Mouse (Mus musculus): ENCODE measurements around the gene Dnm3. TPM values are rescaled to one million over a fixed set of nuclear protein-coding genes. Genes with fewer than 3 reads are reported as not detected.

Gene Dnm3
- total and polyA plus RNA-seq, 3 experiments = 3.3 to 18.1 (median 11.6) TPM

DNA sequence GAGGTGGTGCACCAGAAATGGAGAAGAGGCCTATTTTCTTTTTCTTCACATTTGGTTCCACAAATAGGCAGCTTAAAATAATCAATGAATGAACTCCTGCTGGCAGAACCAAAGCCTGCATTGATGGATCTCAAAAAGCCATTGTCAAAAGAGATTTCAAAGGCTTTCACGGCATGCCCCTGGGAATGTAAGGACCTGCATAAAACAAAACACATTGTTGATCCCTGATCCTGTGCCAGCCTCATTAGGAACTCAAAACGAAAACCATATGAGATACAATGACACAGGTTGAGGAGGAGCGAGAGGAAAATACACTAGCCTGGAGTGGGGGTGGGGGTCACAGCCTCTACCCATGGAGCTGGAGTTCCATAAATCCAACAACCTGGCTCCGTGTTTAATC is 153.4 kb downstream of the Dnm3 start:
- no peak for DNase-seq

- DNase-seq = no peak
Observed at GRCm38 (mm10) chr1:162323142-162323541, 154.7 kb downstream of the Dnm3 start.

DNA sequence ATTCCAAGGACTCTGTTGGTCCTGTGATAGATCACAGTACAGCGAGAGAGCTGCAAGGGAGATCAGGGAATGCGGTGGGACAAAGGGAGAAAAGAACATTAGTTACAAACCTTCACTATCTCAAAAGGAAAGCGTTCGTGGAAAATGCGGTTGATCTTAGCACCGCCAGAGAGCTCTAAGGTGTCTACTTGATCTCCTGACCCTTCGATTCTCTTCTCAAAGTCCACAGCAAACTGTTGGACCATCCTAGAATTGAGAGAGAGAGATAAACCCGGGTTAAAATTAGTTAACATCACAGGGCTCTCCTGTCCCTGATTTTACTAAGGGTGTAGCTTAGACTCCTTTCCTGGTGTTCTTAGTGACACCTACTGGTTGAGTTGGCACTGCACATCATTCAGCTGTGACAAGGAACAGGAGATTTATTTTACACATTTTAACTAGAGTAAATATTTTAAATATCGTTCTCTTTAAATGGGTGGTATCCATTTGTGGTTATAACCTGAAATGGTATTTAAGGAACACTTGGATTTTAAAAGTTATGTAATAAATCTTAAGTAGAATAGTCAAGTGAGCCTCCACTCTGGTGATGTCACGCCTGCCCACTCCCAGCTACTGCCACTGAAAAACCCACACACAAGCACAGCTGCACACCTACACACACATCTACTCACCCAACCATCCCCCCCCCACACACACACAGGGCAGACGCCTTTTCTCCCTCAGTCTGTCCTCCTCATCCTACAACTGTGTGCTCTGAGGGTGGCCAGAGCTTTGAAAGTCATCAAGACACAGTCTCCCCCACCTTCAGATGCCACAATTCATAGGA is 164.2 kb downstream of the Dnm3 start:
- DNase-seq = peak; percentile 12

GRCm38 (mm10) chr1:162312621-162313020 is 165.2 kb downstream of the Dnm3 start:
- no peak for DNase-seq

DNA sequence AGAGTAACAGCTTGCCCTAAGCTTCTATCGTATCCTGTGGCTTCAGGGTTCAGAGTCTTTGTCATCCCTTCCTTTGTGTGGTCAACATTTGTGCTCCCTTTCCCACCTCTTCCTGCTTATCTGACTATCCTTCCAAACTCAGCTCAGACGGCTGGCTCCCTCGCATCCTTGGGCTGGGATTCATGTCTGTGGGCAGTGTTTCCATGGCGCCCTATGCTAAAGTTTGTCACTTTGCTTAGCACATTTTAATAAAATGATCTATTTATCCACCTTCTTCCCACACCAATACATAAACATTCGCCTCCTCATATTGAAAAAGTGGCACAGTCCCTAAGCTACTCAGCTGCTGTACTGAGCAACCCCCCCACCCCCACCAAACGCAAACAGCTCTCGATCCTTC is 165.7 kb downstream of the Dnm3 start:
- DNase-seq = no peak

- DNase-seq = no peak
Observed at GRCm38 (mm10) chr1:162305247-162305646, 172.6 kb downstream of the Dnm3 start.

DNA sequence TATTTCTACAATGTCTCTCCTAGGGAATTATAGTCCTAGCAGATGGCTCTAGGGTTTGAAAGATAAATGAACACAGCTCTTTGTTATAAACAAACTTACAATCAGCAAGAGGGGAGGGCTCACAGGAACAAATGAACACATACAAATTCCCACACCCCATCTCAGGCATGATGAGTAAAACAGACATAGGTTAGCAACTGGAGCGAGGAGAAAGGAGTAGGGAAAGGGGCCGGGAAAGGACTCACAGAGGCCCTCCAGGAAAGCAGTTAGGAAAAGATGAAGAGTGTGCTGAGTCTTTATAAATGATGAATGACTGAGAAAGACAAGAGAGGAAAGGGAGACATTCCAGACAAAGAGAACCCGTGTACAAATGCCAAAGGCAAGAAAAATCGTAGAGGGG is 175.4 kb downstream of the Dnm3 start:
- no peak for DNase-seq

GRCm38 (mm10) chr1:162299558-162300319 is 178.1 kb downstream of the Dnm3 start:
- DNase-seq = peak; percentile 3

GRCm38 (mm10) chr1:162298527-162298926 is 179.3 kb downstream of the Dnm3 start:
- no peak for DNase-seq

- no peak for DNase-seq
Observed at GRCm38 (mm10) chr1:162295443-162295842, 182.4 kb downstream of the Dnm3 start.

- no peak for DNase-seq
Observed at GRCm38 (mm10) chr1:162294572-162294910, 183.3 kb downstream of the Dnm3 start.

DNA sequence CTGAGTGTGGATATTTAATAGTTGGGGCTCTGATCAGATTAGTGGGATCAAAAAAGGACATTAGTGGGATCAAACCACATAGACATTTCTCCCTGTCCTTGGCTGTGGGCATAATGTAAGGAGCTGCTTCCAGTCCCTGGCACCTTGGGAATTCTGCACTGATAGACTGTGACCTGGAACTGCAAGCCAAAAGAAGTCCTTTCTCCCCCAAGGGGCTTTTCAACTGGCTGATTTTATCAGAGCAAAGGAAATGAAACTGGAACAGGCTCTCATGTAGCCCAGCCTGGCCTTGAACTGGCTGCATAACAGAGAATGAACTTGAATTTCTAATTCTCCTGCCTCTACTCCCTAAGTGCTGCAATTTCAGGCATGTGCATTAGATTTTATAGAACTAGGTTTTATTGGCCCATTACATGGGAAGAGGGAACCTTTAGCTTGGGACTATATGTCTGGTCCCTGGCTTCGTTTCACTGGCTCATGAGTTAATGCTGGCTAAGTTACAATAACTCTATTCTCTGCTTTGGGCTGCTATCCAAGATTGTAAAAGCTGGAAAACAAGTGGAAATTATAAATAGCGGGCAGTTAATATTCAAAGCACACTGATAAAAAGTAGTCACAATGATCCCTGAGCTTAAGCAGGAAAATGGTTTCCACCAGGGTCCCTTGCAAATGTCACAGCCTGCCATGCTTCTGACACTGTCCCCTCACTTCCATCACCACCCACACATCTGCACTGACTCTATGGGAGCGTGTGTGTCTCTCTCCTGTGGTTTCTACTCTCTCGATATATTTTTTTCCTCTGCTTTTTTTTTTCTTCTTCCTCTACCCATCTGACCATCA is 183.9 kb downstream of the Dnm3 start:
- no peak for DNase-seq

- DNase-seq = no peak
Observed at GRCm38 (mm10) chr1:162286910-162287309, 190.9 kb downstream of the Dnm3 start.

GRCm38 (mm10) chr1:162281981-162282381 is 195.9 kb downstream of the Dnm3 start:
- no peak for DNase-seq

DNA sequence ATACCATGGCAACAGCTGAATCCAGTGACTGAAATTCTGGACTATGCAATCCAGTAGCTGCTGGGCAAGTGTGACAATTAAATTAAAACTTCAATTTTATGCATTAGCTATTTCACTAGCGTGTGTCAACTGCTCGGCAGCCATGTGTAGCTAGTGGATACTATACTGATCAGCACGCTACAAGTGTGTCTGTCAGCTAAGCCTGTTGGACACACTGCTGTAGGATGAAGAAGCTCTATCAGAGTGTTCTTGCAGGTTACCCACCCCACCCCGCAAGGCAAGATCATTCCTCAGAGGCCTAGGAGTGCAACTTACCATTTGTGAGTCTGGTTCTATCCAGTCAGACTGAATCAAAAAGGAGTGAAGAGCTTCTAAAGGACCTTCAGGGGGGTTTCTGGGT is 197.8 kb downstream of the Dnm3 start:
- no peak for DNase-seq

- DNase-seq = peak; percentile 16
Observed at GRCm38 (mm10) chr1:162276011-162276410, 201.8 kb downstream of the Dnm3 start.

- peak; percentile 18 for DNase-seq
Observed at GRCm38 (mm10) chr1:162274674-162275248, 203.1 kb downstream of the Dnm3 start.

DNA sequence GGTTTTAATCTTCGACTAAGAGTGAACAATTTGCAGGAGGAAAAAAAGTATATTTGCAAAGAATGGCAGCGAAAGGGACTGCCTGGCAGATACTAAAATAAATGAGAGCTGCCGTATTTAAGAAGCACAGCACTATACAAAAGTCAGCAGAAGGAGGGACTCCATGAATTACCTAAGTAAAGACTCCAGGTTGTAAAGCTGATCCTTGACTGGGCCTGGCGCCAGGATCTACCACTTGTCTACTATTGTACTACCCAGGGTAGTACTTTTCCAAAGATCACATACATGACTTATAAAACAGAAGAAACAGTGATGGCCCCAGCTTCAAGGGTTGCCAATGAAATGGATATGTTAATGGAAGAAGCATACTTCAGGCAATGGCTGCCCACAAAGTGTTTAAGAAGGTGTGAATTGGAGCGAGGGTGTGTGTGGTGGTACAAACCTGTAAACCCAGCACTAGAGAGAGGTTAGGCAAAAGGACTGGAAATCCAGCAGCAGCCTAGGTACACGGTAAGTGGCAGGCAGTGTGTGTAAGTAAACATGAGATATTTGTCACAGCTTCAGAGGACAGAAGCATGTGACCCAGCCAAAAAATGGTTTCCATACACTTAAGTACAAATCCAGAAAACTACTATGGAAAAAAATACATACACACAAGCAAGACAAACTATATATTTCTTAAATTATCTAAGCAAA is 220.8 kb downstream of the Dnm3 start:
- DNase-seq = no peak

DNA sequence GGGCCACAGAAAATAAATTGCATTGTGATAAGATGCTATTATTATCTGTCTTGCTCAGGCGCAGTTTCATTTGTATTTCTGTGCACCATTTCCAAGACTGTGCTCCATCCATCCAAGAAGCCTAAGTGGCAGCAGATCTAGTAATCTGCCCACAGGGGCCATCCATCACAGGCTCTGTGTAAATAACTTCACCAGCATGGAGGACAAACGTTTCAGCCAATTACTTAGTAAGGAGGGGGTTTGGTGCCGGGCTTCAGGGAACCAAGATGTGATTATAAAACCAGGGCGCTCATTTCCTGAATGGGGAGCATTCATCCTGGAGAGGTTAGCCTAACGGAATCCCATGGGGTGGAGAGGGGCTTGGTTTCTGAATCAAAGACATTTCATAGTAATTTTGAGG is 222.9 kb downstream of the Dnm3 start:
- no peak for DNase-seq

GRCm38 (mm10) chr1:162253971-162254641 is 223.7 kb downstream of the Dnm3 start:
- no peak for DNase-seq

DNA sequence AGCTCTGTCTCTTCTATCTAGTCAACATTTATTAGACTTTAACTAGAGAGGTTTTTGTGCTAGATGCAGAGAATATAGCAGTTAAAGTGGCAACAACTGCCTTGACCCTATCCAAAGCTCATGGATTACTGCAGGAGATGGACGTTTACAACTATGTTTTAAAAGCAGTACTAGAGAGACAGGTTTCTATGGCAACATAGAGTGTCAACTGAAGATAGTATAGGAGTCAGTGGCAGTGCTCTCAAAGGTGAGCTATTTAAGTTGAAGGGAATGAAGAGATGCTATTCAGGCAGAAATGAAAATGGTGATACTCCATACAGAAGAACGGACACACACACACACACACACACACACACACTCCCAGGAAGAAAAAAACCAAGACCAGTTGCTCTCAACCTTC is 225.0 kb downstream of the Dnm3 start:
- DNase-seq = no peak

Measured in adrenal gland, adult 2 months (tissue).